Mouse (Mus musculus) cortical plate, adult 2 months (tissue): ENCODE results near the gene Anp32a. TPM values are rescaled to one million over a fixed set of nuclear protein-coding genes. Genes with fewer than 3 reads are reported as not detected.

Experiments
- H3K27ac ChIP-seq: fragments of 200-500 bp; 2 replicates; pipeline ENCODE4 v1.5.1; 2012; ENCODE audit warnings: low read length, control low read depth, inconsistent platforms; ENCODE audit not compliant: insufficient read depth
- H3K4me1 ChIP-seq: fragments of 200-500 bp; 2 replicates; pipeline ENCODE4 v1.6.1; 2011; ENCODE audit warnings: low read length; ENCODE audit not compliant: control insufficient read depth, insufficient read depth
- H3K4me3 ChIP-seq: fragments of 200-500 bp; 2 replicates; pipeline ENCODE4 v1.5.1; 2011; ENCODE audit warnings: mild to moderate bottlenecking, low read length, control low read depth; ENCODE audit not compliant: insufficient read depth
- CTCF ChIP-seq: fragments of 200-500 bp; IDR thresholded peaks from 2 replicates; pipeline ENCODE4 v1.5.1; 2011; ENCODE audit warnings: mild to moderate bottlenecking, control low read depth, low read length; ENCODE audit not compliant: insufficient read depth; ENCODE audit errors: extremely low read depth
- POLR2A ChIP-seq: fragments of 200-500 bp; IDR thresholded peaks from 2 replicates; pipeline ENCODE4 v1.6.1; 2011; ENCODE audit warnings: mild to moderate bottlenecking, low read length, control low read depth; ENCODE audit not compliant: insufficient read depth; ENCODE audit errors: extremely low read depth
- polyA plus RNA-seq: library from polyadenylated mRNA; depleted of rRNA; stranded (reverse); fragments of >200 nt; gene quantifications from 2 replicates; pipeline ENCODE4 v1.2.3, GENCODE M21; 2012

Gene Anp32a
- polyA plus RNA-seq, 1 experiment, result 344 TPM

- no peak overlapping the region for H3K27ac ChIP-seq
- no peaks in the 10 kb centered on the region for H3K4me1 ChIP-seq
- no peak for TF ChIP-seq POLR2A
- no peak for TF ChIP-seq CTCF
- no peak overlapping the region for H3K4me3 ChIP-seq
Observed at GRCm38 (mm10) chr9:62393531-62393930, 52.4 kb downstream of the Anp32a start.

- Histone ChIP-seq H3K4me3 (no peak overlapping the region), H3K4me1 (no peaks in the 10 kb centered on the region), H3K27ac (no peak overlapping the region)
- TF ChIP-seq CTCF (no peak), POLR2A (no peak)
Observed at GRCm38 (mm10) chr9:62394163-62394562, 53.1 kb downstream of the Anp32a start.

DNA sequence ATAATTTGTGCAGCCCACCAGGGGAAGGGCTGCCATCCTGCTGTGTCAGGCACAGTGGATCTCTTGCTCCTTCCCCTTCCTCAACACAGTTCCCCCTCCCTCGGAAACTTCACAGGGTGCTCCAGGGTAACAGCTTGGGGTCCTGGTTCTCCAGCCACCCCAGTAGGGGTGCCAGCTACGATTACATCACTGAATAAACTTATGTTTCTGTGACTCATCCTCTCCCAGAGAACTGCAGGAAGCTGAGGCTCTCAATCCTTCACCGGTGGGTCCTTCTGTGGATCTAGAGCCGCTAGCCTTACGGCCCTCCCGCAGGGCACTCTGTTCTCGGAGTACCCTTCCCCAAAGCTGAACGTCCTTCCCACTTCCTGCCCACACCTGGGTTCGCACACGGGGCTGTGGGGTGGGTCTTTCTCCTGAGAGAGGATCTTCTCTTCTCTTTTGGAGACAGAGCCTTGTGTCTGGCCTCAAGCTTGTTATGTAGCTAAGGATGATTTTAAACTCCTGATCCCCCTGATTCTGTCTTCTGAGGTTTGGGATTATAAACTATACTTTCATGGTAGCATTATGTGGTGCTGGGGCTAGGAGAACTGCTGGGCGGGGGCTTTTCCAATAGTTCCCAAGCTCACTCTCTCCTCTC is 59.6 kb downstream of the Anp32a start:
- Histone ChIP-seq H3K27ac (no peak overlapping the region), H3K4me1 (no peaks in the 10 kb centered on the region), H3K4me3 (no peak overlapping the region)
- TF ChIP-seq CTCF, result no peak

GRCm38 (mm10) chr9:62401589-62401988 is 60.5 kb downstream of the Anp32a start:
- H3K4me1 ChIP-seq, result no peaks in the 10 kb centered on the region
- no peak overlapping the region for H3K27ac ChIP-seq
- TF ChIP-seq CTCF, result no peak
- no peak for TF ChIP-seq POLR2A
- no peak overlapping the region for H3K4me3 ChIP-seq

- Histone ChIP-seq H3K4me3 (no peak overlapping the region), H3K27ac (no peak overlapping the region), H3K4me1 (no peaks in the 10 kb centered on the region)
- TF ChIP-seq POLR2A (no peak), CTCF (no peak)
Observed at GRCm38 (mm10) chr9:62406423-62407013, 65.4 kb downstream of the Anp32a start.

- TF ChIP-seq CTCF (no peak), POLR2A (no peak)
Observed at GRCm38 (mm10) chr9:62407357-62408146, 66.5 kb downstream of the Anp32a start.

DNA sequence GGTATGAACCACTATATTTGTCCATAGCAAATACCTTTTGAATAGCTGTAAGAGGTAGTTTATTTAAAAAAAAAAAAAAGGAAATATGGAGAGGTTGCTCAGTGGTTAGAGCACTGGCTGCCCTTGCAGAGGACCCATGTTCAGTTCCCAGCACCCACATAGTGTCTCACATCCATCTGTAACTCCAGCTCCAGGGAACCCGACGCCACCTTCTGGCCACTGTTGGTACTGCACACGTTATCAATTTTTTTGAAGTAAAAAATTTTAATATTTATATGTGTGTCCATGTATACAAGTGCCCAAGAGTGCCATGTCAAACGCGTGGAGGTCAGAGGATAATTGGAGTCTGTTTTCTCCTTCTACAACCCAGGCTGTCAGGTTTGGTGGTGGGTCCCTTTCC is 77.6 kb downstream of the Anp32a start:
- TF ChIP-seq POLR2A (no peak), CTCF (peak; percentile 41)
- no peak overlapping the region for H3K27ac ChIP-seq
- H3K4me1 ChIP-seq, result peaks cover 4% of the 10 kb centered on the region
- no peak overlapping the region for H3K4me3 ChIP-seq

More at GRCm38 (mm10) chr9:62407357-62408146, 66.5 kb downstream of the Anp32a start:
- H3K4me1 ChIP-seq, result no peaks in the 10 kb centered on the region
- no peak overlapping the region for H3K27ac ChIP-seq
- no peak overlapping the region for H3K4me3 ChIP-seq

DNA sequence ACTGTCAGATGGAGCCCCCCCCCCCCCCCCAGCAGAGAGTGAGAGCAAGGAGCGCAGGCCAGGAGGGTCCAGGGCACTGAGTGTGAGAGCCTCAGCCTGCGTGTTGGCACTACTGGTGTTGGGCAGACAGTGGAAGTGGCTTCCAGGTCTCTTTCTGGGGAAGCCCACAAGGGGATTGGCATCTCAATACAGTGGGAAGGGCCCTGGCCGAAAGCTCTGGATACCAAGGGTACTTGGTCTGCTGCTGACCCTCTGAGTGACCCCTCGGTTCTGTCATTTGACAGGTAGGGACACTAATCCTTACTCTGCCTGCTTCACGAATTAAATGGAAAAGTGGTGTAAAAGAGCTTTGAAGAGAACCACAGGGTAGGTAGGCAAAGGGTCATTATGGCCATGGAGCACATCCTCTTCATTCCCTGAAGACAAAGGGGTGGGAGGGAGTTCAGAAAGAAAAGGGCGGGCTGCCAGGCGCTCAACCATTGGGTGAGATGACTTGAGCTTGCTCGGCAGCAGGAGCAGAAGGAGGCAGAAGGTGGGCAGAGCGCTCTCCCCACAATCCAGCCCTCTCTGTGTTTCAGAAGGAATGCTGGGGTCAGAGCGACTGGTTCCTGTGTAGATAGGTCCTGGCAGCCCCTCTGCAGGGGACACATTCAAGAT is 79.3 kb downstream of the Anp32a start:
- peaks cover 2% of the 10 kb centered on the region; the same call in 1 of the 2 replicates for H3K4me1 ChIP-seq
- TF ChIP-seq POLR2A, result no peak
- TF ChIP-seq CTCF, result no peak
- peak overlapping the region; percentile 44; the same call in 1 of the 2 replicates for H3K27ac ChIP-seq
- H3K4me3 ChIP-seq, result no peak overlapping the region

- peaks cover 2% of the 10 kb centered on the region; the same call in 1 of the 2 replicates for H3K4me1 ChIP-seq
- 0 out of 2 replicates have a peak overlapping the region, but pooled peaks have one; percentile 7 for H3K4me3 ChIP-seq
- H3K27ac ChIP-seq, result peak overlapping the region; percentile 80; the same call in 1 of the 2 replicates
- TF ChIP-seq CTCF (no peak), POLR2A (peak; percentile 82; the same call in 1 of the 2 replicates)
Observed at GRCm38 (mm10) chr9:62421027-62421426, 79.9 kb downstream of the Anp32a start.
